Comparison of ENCODE assay signal across 8 mouse cellular contexts in genomic region chr10:80138553-80139438, GRCm38 (mm10). TPM values are rescaled to one million over a fixed set of nuclear protein-coding genes. Genes with fewer than 3 reads are reported as not detected.
A peak's percentile ranks its signal among the peaks of the same experiment; 100 is the strongest.
DNase-seq lines count a peak whose midpoint lies in the region; ATAC-seq lines count a peak whose summit lies in the region.

Atp5d (plus strand) TSS chr10:80138632.

- DNase-seq in spleen, adult 12 weeks (ENCODE audit: low spot score), result peak; percentile 47
- DNase-seq in spleen, postnatal 14 days (ENCODE audit: low spot score in 2 of 2), result no peak
- peak; percentile 74 for DNase-seq in embryo, embryonic 10 days (ENCODE audit: low spot score)
- no peak for DNase-seq in gastrocnemius, postnatal 4 days (ENCODE audit: low spot score in 2 of 2)
- peak; percentile 65 to 79 for DNase-seq in left cerebral cortex, adult 8-10 months (ENCODE audit: low spot score in 2 of 2)
- DNase-seq in spleen, postnatal 10 days (ENCODE audit: low spot score in 2 of 2), result peak; percentile 41 to 69

- no peak for ATAC-seq in inflammation-experienced regulatory T-cells, adult 6 months
- ATAC-seq in megakaryocyte, adult 5-6 weeks (ENCODE audit: poor library complexity, severe bottlenecking), result no peak

RNA-seq across cellular contexts. Expression of gene Atp5d, which starts in this region (rescaled TPM):
- 100 to 1,000 TPM; 522 to 564 TPM for total RNA-seq in gastrocnemius, postnatal 4 days (2021)
- polyA plus RNA-seq in inflammation-experienced regulatory T-cells, adult 6 months (2017; shearing (Covaris generic)), result 100 to 1,000 TPM; 297 to 357 (median 299) TPM
- 100 to 1,000 TPM; 306 to 342 (median 330) TPM for total RNA-seq in left cerebral cortex, adult 8-10 months (2022)
- total RNA-seq in megakaryocyte, adult 5-6 weeks (2015), result 161 and 162 TPM in 2 replicates
- 31.0 and 34.7 TPM in 2 replicates for total RNA-seq in megakaryocyte, adult 5-6 weeks (2017)

Comparison
In these comparisons a context has a peak if more than half of its experiments do, and no peak if none do; other contexts are left out.
1. DNase-seq: peak in spleen, adult 12 weeks (single experiment), embryo, embryonic 10 days (single experiment), left cerebral cortex, adult 8-10 months (2 of 2) and spleen, postnatal 10 days (2 of 2); none in spleen, postnatal 14 days (0 of 2) and gastrocnemius, postnatal 4 days (0 of 2).